Mouse (Mus musculus): ENCODE data around the gene Rbm20. TPM values are rescaled to one million over a fixed set of nuclear protein-coding genes. Genes with fewer than 3 reads are reported as not detected.

Rbm20 gene
- total RNA-seq, 4 experiments from 2014 or later = 1.8 to 4.0 (median 3.2) TPM

DNA sequence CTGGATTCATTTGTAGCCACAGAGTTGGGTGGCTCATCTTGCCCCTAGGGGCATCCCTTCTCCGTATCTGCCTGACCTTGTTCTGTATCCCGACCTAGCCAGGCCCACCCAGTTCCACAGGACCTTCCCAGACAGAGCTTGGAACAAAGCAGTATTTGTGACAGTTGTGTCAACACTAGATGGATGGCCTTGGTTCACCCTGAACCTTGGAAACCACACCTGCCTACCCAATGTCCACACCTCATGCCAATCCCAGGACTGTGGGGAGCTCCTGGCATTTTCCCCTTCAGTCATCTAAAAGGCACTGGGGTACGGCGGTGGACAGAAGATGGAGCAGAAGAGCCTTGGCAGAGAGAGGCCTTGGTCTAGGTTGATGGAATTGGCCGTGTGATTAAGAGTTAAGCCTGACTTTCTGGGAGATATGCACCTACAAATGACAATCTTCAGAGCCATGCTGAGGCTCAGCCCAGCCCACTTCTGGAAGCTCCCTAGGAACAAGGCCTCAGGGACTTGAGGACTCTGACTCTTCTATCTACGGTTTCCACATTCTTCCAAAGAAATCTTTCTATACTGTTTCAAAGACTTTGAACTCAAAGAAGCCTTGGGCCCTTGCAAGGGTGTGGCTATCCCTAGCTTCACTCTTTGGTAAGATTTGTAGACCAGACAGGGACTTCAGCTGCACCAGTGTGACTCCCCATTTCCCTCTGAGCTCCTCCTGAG is 196.0 kb downstream of the Rbm20 start:
- DNase-seq (ENCODE audit: low spot score in 2 of 2) = no peak

DNA sequence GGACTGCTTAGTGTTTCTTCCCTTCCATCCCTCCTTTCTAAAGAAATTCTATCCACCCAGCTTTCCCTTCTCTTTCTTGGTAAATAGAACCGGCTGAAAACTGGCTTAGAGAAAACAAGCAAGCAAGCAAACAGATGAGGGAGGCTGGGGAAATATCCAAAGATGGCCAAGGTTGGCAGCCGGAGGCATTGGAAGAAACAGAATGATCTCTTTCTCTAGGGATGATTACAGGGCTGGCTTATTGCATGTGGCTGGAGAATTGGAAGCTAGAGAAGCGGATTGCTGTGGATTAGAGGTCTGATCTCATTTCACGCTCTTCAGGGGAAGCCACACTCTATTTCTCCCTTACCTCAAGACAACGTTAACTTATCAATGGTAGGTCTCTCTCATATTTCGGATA is 198.1 kb downstream of the Rbm20 start:
- no peak for DNase-seq (ENCODE audit: low spot score in 2 of 2)

DNA sequence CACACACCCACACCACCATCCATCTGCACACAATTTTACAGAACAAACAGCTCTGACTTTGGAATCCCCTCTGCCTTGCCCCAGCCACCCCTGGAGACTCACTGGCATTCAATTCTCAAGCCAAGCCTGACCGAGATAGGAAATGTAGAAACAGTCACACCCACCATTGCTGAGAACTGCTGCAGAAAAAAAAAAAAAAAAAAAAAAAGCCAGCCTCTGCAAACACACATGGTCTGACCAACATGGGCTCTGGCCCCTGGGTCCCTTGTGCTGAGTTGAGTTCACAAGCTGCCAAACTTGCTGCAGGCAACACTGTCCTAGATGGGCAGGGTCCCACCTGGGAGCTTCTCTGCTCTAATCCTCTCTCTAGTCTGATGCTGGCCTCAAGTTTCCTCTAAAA is 200.7 kb downstream of the Rbm20 start:
- DNase-seq (ENCODE audit: low spot score in 2 of 2) = no peak

DNA sequence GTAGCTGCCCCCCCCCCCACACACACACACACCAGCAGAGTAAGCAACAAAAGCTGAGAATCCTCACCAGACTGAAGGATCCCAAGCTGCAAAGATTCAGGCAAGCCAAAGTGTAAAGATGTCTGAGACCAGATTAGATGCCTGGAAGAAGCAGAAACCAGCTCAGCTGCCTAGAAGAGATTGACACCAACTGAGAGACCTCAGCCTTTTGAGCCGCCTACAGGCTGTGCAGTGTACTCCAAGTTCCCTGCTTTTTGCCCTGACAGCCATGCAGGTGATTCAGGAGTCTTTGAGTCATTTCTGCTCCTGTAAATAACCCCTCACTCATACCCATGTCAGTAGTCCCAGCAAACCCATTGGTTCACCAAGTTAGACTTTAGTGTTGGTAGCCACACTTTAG is 203.4 kb downstream of the Rbm20 start:
- DNase-seq (ENCODE audit: low spot score in 2 of 2) = no peak

DNA sequence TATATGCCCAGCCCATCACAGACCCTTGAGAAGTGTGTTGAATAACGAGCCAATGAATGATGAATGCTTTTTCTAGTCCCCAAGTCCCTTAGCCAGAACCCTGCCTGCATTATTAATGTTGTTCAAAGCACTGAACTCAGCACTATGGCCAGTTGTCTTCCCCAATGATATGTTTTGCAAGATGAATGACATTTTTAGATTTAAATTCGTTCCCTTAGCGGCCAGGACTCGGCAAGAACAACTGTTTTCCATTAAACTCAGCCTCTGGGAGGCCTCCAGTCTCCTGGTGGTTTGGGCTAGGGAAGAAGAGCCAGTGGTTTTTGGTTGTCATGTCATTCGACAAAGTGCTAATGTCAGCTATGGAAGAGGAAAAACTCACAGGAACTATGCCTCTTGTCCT is 204.7 kb downstream of the Rbm20 start:
- no peak for DNase-seq (ENCODE audit: low spot score in 2 of 2)

DNA sequence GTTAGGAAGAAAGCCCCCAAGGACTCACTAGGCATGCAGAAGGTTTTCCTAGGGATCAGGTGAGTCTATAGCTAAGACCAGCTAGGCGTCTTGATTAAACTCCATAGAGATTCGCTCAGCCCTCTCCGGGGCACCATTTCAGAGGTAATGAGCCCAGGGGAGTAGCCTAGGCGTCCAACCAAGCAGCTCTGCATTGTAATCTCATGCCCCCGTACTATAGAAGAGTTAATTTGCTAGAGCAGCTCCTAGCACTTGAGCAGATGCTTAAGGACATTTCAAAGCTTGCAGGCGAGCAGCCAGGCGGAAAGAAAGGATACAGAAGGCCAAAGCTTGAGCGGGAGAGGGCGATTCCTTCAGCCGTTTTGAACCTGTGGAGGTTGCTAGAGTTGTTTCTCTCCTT is 208.3 kb downstream of the Rbm20 start:
- DNase-seq (ENCODE audit: low spot score in 2 of 2) = no peak

DNA sequence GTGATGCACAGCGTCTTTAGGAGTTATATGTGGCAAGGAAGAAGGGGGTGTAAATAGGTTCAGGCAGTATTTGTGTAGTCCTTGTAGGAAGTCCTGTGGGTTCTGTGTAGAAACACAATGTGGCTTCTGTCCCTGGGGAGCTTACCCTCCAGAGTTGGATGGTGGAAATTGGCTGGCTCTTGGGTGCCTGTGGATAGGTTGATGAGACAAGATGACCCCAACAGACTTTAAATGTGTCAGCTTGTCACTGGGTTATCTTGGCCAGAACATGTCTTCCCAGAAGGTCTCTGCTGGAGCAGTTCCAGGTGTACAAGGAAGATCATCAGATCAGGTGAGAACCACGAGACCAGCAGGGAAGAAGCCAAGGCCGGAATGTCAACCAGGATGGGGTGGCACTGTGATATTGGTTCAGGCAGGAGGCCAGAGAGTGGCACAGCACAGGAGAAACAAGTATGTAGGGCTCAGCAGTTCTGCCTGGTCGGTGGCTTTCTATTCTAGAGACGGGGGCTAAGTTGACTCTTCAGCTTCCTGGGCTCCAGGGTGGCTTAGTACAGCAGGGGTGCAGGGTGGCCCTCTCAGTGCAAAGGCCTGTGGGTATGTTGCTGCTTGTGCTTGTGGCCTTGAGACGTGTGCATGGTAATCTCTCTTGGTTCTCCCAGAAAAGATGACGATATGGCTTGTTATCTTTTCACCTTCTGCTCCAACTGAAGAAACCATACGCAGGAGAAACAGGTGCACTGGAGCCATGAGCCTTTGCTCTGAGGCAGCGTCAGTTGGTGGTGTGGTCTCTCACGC is 209.7 kb downstream of the Rbm20 start:
- DNase-seq (ENCODE audit: low spot score in 2 of 2) = no peak

DNA sequence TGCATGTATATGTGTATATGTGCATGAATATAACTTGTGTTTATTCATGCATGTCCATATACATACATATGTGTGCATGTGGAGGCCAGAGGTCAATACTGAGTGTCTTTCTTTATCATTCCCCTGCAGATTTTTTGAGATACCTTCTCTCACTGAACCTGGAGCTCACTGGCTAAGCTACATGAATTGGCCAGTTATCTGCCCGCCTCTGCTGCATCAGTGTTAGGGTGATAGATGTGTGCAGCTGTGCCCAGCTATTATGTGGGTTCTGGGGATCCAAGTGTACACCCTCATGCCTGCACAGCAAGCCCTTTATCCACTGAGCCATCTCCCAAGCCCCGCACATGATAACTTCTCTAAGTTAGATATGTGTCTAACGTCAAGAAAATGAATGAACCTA is 210.7 kb downstream of the Rbm20 start:
- no peak for DNase-seq (ENCODE audit: low spot score in 2 of 2)

DNA sequence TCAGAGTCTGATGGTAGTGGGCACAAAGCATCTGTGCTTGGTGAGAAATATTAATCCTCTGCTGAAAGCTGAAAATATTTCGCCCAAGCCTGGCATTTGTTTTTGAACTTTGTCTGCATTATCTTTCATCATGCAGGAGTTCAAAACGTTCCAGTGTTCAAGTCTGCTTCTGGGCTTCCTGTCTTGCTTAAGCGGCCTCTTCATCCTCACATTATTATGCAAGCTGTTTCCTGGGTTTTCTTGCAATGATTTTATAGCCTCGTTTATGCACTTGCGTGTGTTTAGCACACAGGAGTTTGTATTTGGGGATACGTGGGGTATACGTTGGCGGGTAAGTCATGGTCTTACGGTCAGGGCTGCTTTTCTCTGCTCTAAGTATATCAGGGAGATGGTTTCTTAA is 211.2 kb downstream of the Rbm20 start:
- DNase-seq (ENCODE audit: low spot score in 2 of 2) = no peak

DNA sequence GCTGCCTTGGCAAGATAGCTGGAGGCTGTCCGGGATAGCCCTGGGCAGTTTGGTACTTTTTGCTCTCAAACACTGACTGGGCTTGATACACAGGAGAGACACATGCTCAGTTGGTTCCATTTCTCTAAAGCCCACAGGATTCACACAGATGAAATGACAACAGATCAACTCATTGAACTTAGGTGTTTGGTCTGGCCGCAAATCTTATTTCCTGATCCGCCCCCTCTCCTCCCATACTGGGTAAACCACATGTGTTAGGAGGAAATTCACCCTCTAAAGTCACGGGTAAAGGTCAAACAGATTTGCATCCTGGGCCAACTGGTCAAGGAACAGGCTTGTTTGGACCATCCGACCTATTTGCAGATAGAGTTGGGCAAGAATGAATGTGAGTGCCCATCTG is 212.4 kb downstream of the Rbm20 start:
- no peak for DNase-seq (ENCODE audit: low spot score in 2 of 2)

DNA sequence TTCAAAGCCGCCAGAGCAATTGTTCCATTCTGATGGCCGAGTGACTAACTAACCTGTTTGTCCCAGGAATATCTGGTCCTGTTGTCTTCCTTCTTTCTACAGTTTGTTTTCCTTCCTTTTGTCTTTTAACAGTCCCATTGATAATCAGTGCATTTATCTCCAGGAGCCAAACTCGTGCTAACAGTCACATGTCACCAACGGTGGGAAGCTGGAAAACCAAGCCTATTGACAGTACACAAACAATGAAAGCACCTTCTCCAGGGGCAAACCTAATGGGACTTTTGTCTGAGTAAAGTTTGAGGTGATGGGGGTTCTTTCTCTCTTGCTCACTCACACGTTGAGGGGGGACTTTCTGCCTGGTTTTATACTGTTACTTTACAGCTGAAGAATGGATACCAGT is 213.2 kb downstream of the Rbm20 start:
- no peak for DNase-seq (ENCODE audit: low spot score in 2 of 2)

DNA sequence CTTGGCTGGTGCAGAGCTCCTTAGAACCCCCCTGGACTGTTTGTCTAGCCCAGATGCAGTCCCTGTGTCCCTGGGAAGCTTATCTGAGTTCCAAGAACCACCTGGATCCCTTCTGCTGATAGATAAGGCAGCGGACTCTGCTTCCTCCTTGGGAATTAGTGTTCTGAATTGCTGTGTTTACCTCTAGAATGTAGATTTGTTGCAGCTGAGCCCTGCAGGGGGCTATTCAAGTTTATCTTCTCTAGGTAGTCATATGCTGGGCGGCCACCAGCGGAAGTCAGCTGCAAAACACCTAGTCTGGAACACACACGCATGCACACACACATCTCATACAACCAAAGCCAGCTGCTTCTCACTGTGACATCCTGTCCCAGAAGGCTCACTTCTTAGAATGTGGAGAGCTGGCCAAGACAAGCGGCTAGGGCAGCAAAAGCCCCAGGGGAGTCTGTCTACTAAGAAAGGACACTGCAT is 213.7 kb downstream of the Rbm20 start:
- DNase-seq (ENCODE audit: low spot score in 2 of 2) = no peak

DNA sequence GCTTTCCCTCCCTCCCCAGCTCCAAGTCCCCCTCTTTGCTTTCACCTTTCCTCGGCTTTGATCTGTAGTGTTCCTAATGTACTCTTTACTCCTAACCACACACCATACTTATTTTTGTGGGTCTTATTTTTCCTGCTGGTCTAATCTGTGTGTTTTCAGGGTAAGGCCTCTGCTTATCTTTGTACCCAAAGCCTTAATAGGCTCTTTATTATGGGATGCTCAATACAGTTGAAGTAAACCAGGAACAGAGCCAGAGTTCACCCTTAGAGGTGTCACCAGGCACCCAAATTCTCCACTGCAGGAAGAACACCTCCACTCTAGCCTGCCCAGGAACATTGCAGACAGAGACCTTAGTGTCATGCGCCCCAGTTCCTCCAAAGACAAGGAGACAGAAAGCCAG is 214.5 kb downstream of the Rbm20 start:
- DNase-seq (ENCODE audit: low spot score in 2 of 2) = no peak

DNA sequence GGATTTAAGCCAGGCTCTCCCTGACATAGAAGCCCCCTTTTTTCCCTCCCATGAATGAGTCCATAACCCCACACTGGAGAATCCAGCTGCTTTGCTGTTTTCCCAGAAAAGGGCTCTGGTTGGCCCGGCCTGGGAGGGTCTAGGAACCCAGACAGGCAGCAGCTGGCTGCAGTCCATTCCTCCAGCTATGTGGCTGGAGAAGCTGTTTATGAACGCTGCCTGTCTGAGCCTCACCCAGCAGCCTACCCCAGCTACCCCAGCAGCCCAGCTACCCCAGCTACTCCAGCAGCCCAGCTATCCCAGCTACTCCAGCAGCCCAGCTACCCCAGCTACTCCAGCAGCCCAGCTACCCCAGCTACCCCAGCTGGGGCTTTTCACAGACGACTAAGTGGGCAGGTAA is 215.0 kb downstream of the Rbm20 start, which contains the start of gene Pdcd4:
TSS of gene Pdcd4 (plus strand) at position 171 of the 400 bp plus-strand sequence.
- no peak for DNase-seq (ENCODE audit: low spot score in 2 of 2)

DNA sequence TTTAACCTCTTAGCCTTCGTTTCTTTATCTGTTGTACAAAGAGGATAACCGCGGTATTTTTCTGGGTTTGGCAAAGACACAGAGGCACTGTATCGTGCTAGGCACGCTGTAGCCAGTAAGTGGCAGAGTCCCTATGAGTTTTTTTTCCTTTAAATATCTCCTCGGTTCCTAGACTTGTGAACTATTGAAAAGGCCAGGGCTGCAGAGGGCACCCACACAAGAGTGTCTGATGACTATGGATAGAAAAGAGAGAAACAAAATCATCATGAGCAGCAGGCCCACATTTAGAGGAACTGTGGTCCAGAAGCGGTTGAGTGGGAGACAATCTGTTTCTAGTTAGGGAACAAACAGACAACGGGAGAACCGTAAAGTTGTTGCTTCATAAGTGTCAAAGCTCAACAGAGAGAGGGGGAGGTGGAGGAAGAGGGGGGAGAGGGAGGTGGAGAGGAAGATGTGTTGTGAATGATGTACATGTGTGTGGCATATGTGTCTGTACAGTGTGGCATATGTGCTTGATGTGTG is 215.8 kb downstream of the Rbm20 start:
- peak; percentile 51 to 64 for DNase-seq (ENCODE audit: low spot score in 2 of 2)

DNA sequence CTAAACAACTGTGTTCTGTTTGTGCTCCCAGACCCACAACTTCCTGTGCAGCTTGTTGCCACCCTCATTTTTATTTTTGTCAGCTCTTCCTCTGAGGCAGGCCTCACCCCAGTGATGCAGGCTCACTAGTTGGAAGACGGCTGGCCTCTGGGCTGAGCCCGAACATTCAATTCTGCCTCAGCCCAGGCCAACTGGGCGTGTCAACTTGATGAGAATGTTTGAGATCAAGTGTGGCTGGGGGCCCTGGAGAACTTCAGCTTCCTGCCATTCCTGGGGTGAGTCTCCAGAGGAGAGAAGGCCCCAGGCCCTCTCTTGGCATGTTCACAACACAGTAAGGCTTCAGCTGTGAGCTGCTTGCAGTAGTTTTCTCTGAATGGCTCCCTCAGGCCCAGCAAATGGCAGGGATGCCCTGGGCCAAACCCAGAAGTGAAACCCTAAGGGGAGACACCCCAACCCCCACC is 216.6 kb downstream of the Rbm20 start:
- no peak for DNase-seq (ENCODE audit: low spot score in 2 of 2)

DNA sequence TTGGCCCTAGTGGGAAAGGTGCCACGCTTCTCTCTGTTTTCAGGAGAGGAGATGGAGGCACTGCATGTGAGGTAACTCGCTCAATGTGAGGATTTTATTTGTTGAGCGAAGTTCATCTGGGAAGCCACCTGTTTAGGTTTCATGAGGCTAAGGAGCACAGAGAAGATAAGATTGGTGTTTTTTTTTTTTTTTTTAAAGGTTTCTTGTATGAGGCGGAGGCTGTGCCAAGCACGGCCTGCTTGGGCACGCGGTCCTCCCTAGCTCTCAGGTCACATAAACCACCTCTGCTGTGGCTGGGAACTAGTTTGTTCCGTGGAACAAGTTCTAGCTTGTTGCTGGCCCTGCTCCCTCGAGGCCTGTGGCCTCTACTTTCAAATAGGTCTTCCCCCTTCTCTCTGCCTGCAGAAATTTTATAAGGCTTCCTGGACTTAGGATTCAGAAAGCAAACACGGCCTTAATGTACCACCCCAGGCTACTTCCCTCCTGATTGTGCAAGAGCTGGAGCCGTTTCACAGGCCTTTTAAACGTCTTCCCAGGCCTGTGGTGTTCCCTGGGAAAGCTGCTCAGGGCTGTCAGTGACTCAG is 217.5 kb downstream of the Rbm20 start:
- no peak for DNase-seq (ENCODE audit: low spot score in 2 of 2)

DNA sequence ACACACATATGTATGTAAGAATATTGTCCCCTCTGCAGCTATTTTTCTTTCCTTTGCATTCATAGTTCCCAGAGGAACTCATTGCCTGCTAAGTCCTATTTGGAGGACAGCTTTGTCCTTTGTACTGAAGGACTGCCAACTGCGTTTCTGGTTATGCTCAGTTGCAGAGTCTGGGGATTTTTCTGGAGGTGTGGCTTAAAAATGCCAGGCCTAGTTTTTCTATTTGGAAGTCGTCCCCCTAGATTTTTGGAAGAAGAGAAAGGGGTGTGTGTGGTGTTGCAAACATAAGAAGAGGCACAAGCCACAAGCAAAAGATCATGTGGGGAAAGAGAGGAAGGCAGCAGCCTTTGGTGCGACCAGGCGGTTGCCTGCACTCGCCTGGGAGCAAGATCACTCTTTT is 220.9 kb downstream of the Rbm20 start:
- DNase-seq (ENCODE audit: low spot score in 2 of 2) = no peak

DNA sequence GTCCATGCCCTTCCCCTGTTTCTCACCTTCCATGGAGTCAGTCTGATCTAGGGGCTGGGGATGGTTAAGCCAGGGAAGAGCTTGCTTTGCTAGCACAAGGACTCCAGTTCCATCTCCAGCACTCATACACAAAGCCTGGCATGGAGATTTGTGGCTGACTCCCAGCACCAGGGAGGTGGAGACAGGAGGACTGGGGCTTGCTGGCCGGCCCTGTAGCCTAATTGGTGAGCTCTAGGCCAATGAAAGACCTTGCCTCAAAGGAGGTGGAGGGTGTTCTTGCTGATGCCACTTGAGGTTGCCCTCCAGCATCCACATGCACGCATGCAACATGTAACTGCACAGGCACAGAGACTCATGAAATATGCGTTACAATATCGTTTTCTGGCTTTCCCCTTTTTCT is 221.4 kb downstream of the Rbm20 start:
- no peak for DNase-seq (ENCODE audit: low spot score in 2 of 2)

DNA sequence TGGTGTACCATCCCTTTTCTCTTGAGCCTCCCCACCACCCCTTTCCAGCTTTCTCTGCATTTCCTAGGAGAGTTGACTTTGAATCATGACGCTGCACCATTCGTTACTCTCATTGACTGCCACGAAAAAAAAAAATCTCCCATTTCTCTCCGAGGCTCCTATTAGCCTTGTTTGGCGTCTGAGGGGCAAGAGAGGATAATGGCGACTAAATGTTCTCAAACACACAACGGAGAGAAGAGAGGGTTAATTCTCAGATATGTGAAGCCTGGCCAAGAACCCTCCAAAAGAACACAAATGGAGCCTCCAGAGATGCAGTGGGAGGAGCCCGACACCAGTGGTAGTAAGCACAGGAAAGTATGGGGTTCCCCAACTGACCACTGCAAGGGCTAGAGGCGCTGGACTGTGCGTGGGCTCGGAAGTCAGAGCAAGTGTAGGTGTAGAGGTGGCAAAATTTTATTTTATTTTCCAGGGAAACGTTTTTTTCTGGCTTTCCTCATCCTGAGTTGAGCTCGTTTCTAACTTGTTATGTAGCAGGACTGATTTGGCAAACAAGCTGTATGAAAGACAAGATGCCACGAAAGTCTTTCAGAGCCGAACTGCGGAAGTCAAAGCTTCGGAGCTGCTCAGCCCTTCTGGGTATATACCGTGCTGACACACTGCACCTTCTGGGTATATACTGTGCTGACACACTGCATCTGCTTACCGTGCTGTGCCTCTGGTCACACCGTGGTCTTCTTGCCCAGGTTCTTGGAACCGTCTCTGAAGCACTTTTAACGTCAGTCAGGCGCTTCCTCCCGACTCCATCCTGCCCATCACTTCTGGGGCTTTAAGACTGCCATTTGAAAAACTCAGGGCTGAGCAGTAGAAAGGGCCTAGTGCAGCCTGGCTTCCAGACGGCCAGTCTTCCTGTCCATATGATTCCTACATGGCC is 222.1 kb downstream of the Rbm20 start:
- DNase-seq (ENCODE audit: low spot score in 2 of 2) = no peak
